Mouse (Mus musculus) cerebellum, adult 18-20 months (tissue): ENCODE results near the gene Slc8a1.

Experiments
- DNase-seq, 2 experiments: peaks; one replicate each; pipeline ENCODE4 v3.0.0; 2021

Slc8a1 gene

DNA sequence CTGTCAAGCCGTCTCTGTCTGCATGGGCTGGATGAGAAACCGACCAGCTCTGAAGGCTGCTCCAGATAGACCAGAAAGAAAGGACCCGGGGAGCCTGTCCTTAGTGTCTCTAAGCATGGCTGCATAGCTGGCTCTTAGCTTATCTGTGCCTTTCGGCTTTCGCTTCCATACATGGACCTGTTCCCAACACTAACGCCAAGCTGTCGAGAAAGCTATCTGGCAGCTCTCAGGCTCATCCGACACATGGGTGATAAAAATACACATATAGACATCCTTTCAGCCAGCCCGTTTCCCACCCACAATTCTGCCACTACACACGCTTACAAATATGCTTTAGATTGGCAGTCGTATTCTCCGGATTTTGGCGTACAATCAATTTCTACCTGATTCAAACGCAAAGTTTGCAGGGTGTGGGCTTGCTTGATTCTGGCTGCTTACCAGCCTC lies at the start of gene Slc8a1:
Gene Slc8a1 (minus strand): TSS at position 67 of the 445 bp plus-strand sequence.
- peak; percentile 42 to 46 for DNase-seq

DNA sequence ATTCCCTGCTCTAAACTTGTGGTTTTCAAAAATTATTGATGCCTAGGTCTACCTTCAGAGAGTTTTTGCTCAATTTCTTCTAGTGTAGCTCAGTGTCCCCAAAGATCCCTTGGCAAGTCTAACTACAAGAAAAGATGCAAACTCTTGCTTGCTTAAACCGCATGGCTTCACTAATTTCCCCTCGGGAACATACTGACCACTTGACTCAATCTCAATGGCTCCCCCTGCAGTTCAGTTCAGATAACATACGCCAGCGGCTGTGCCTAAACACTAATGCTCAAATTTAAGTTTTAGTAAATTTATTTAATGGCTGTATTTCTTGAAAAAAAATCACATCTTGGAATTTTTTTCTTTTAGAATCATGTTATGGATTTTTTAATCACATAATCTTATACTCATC lies 49.2 kb upstream of the Slc8a1 start:
- DNase-seq: peak; percentile 69 to 71

GRCm38 (mm10) chr17:81782326-81782725 lies 44.1 kb upstream of the Slc8a1 start:
- DNase-seq: no peak

DNA sequence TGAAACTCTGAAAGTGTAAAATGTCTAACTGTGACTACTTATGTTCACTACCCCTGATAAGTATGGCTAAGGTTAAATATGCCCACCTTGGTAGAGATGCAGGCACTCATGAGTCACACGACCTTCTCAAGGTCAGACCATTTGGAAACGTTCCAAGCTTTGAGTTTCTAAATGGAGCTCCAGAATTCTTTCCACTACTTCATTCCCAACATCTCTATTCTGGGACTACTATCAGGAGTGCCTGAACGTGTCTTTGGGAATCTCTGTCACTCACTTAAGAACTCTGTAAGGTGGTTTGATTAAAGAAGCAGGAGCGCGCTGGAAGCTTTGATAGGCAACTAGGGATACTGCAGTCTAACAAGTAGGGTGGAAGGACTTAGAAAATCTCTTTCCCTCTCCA lies 43.3 kb upstream of the Slc8a1 start:
- no peak for DNase-seq

GRCm38 (mm10) chr17:81779883-81780282 lies 41.7 kb upstream of the Slc8a1 start:
- DNase-seq: no peak

DNA sequence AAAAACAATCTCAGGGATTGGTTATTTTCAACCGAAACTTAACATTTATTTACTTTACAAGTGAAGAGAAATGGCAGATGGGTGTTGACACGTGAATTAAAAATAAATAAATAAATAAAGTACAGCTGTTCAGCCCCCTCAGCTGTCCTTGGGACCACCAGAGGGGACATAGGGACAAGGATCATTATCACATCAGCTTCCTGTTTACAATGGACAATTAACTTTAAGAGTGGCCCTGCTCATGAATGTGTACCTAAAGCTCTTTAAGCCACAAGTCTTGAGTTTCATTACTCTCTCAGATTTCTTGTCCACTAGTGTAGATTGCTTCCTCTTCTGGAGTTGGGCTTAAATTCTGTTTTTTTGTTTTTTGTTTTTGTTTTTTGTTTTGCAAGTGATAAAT lies 12.5 kb upstream of the Slc8a1 start:
- no peak for DNase-seq

DNA sequence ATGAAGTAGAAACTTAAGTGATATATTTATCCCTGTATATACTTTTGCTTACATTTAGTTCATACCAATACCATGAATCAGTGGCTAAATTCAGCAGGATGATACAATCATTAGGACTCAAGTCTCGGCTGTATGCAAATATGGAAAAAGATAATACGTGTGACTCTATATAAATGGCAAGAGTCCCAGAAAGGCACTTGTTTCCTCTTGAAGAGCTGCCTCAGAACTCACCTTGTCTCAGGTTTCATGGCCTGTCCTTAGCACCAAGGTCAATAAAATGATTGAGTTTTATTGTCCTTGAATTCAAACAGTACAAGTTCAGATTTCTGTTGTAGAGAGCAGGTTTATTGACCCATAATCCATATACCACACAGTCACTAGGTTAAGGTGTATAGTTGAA lies 4.9 kb upstream of the Slc8a1 start:
- DNase-seq: no peak

DNA sequence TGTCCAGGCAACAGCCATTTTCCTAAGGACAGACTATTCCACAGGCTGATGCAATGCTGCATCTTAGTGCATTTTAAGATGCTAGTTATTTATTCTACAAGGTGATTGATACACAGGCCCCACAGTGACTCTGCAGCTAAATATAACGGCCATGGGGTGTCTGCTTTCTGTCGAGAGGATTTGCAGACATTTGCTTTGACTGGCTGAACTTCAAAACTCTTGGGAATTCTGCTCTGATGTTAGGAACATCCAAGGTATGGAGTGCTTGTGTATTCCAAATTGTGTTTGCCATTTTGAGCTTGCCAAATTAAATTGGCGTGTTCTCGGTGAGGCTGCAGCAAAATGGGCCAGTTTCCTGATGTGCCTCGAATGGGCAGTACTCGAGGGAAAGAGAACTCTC lies 2.4 kb upstream of the Slc8a1 start:
- no peak for DNase-seq

DNA sequence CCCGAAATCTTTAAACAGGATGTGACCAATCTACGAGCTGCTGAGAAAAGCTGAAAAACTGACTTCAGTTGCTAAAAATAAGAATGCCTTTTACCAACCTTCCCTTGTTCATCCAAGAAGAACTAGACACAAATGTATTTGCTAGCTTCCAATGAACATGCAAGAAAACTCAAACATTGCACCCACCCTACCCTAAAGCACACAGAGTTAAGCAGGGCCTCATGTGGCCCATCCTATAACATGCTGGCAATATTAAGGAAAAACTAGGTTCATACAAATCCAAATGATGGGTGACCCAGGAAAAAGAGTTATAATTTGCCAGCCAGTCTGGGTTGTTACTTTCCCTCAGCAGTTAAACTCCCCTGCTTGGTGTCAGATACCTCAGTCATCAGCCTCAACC lies 398 bp downstream of the Slc8a1 start:
- no peak for DNase-seq

GRCm38 (mm10) chr17:81737309-81737708 lies 868 bp downstream of the Slc8a1 start:
- DNase-seq: no peak

DNA sequence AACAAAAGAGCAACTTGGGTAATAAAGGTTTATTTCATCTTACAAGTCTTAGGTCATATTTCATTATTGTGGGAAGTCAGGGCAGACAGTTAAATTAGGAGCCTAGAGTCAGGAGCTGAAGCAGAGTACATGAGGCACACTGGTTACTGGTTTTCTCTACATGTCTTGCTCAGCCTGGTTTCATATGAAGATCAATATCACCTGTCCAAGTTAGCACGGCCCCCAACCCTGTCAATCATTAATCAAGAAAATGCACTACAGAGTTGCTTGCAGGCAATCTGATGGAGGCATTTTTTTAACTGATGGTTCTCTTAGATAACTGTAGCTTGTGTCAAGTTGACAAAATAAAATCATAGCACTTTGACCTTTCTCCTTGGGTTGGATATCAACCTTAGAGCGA lies 2.6 kb downstream of the Slc8a1 start:
- DNase-seq: no peak

DNA sequence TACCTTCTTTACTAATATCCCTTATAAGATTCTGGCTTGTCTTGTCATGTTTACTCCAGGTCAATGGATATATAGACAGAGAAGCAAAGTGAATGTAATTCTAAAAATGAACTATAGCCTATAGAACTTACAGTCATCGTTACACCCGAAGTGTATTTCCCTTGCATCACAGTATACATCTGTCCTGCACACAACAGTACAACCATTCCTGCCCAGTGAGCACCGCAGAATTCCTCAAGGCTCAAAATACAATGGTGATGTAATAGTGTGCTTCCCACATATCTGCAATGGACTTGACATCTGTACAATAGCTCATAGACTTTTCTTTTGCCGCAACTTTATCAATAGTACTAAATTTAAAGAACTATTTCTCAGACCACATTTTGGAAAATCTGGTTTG lies 8.3 kb downstream of the Slc8a1 start:
- DNase-seq: no peak

- DNase-seq: no peak
These were observed 25.9 kb downstream of the Slc8a1 start for GRCm38 (mm10) chr17:81712273-81712751.

GRCm38 (mm10) chr17:81704761-81705160 lies 33.4 kb downstream of the Slc8a1 start:
- DNase-seq: no peak

DNA sequence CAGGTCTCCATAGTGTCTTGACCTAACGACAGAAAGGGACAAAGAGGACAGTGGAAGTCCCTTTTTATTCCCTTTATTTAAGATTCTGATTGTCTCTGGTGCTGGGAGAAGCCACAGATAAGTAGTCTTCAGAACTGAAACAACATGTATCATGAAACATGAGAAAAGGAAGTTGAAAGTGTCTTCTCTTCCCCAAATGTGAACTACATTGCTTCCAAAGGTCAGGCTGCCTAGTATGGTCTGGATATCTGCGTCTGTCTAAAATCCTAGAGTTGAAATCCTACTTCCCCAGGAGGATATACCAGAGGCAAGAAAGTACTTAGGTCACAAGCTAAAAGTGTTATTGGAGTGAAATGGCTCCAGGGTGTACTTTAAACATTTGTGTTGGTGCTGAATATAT lies 34.9 kb downstream of the Slc8a1 start:
- no peak for DNase-seq

DNA sequence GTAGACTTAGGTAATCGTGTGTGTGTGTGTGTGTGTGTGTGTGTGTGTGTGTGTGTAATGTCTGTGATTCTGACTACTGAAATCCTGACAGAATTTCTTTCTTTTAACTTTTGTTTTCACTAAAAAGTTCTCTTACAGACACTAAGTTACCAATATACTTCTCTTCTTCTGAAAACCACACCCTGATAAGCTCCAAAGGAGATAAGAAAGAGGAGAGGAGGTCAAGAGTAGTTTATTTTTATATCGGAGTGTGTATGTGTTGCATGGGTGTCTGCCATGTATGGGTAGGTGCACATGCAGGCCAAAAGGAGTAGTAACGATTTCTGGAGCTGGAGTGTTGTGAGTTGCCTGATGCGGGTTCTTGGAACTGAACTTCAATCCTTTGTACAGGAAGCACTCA lies 36.5 kb downstream of the Slc8a1 start:
- DNase-seq: no peak

DNA sequence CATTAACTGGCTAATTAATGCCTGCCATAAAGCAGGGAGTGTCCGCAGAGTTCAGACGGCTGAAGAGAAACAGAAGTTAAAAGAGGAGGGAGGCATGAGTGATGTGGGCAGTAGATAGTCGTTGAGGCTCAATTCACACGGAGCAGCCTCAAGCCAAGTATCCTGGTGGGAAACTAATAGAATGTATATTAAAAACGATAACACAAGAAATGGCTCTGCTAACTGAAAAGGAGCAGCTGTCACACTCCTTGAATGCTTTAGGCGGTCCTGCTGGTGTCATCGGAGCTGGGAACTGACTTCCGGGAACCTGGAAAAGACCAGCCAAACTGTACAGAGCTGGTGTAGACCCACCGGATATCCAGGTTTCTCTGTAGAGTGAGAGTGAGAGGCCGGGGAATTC lies 39.4 kb downstream of the Slc8a1 start:
- DNase-seq: peak in 1 of 2 experiments; percentile 4

DNA sequence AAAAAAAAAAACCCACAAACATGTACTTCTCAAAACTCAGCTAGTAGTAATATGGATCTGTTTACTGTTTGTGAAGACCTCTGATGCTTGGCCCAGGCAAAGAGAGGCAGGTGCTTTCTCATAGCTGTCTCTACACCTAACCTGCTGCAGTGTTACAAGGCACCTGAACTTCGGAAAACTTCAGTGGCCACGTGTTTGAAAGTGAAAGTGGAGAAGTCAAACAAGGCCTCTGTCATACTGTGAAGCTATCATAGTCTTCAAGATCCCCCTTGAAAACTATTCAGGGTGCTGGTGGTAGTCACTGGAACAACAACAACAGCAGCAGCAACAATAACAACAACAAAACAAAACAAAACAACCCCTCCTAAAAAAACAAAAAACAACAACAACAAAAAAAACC lies 40.5 kb downstream of the Slc8a1 start:
- no peak for DNase-seq

- DNase-seq: no peak
These were observed 43.2 kb downstream of the Slc8a1 start for GRCm38 (mm10) chr17:81694977-81695376.

- DNase-seq: no peak
These were observed 58.6 kb downstream of the Slc8a1 start for GRCm38 (mm10) chr17:81679616-81680015.

DNA sequence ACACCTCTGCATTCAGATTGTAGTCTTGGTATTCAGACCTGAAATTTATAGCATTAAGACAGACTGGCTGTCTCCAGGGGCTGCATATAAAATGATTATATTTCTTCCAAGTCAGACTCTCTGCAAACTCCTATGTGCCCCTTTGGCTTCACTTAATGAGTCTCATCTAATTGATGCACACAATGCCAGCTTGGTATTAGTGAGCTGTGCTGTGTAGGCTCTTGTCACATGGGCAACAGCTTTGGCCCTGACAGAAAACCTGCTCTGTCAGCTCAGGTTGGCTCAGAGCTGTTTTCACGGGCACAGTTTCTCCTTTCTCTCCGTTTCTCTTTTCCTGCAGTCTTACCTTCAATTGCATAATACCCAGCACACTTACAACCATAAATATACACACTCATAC lies 60.7 kb downstream of the Slc8a1 start:
- no peak for DNase-seq

- peak; percentile 31 to 34 for DNase-seq
These were observed 62.0 kb downstream of the Slc8a1 start for GRCm38 (mm10) chr17:81676203-81676602.

DNA sequence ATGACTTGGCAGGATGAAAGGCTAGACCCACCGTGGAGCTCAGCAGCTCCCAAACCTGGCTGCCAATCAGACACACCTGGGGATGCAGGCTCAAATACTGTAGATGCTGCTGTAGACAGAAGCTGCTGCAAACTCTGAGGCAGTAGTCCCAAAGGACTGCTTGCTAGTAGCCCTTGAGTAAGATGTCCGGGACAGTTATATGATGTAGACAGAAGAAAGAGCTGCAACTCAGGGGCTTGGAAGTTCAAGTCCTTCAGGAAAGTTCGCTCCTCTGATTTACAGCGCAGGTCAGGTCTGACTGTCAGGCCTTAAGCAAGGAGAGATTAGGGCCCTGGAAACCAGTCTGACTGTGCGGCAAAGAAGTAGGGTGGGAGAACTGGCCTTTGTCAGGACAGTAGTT lies 66.9 kb downstream of the Slc8a1 start:
- no peak for DNase-seq

- peak; percentile 66 to 81 for DNase-seq
These were observed 68.1 kb downstream of the Slc8a1 start for GRCm38 (mm10) chr17:81669816-81670691.
